Mouse (Mus musculus): ENCODE results near the gene Coro6. TPM values are rescaled to one million over a fixed set of nuclear protein-coding genes. Genes with fewer than 3 reads are reported as not detected.

The Coro6 gene
- total and polyA plus RNA-seq, 2 experiments from 2014 or later = 30.1 to 45.8 TPM

GRCm38 (mm10) chr11:77502481-77502880, 40.3 kb downstream of the Coro6 start:
- Histone ChIP-seq H3K4me2 (ENCODE audit: low read depth, low read length) (no peak overlapping the region), H3K36me3 (replicated peaks; ENCODE audit: control insufficient read depth, insufficient read depth, low read length) (peaks cover 75% of the 10 kb centered on the region), H3K9me3 (replicated peaks; ENCODE audit: control insufficient read depth, low read length) (no peaks in the 10 kb centered on the region), H3K4me3 (ENCODE audit: low read depth, low read length) (no peak overlapping the region), H3K9ac (replicated peaks; ENCODE audit: low read depth, low read length) (no peak overlapping the region), H3K4me1 (ENCODE audit: control insufficient read depth, insufficient read depth) (peaks cover 14% of the 10 kb centered on the region), H3K27me3 (ENCODE audit: control insufficient read depth, insufficient read depth, low read length) (no peaks in the 10 kb centered on the region), H3K27ac (ENCODE audit: low read depth) (no peak overlapping the region)
- DNase-seq (ENCODE audit: low spot score) (no peak), ATAC-seq (ENCODE audit: insufficient read depth, low read depth) (no peak)
- TF ChIP-seq EP300 (IDR thresholded peaks at IDR 0.05; ENCODE audit: low read depth) (no peak), CTCF (IDR thresholded peaks at IDR 0.05; ENCODE audit: low read depth) (no peak)
- WGBS = 67% methylated on average over 6 of the region's 6 CpGs

DNA sequence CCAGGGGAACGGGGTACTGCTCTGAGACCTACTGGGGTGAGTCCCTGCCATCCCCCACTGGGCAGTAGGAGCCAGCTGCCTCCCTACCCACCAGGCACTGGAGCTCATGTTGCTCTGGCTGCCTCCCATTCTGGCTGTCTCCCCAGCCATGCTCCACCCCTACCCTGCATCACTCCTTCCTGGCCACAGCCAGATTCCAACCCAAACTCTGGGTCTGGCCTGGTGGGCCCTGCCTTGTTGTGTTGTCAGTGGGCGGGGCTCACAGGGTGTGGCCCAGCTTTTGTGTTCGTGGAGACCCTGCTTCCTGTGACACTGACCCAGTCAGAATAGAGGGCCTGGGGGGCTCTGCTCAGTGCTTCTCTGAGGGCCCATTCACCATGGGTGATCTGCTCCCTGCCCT, 41.3 kb downstream of the Coro6 start:
- peaks cover 75% of the 10 kb centered on the region for H3K36me3 ChIP-seq (replicated peaks; ENCODE audit: control insufficient read depth, insufficient read depth, low read length)

GRCm38 (mm10) chr11:77504377-77504776, 42.2 kb downstream of the Coro6 start:
- WGBS = 94% methylated on average over 19 of the region's 19 CpGs

More for the DNA sequence above, 41.3 kb downstream of the Coro6 start:
- Histone ChIP-seq H3K4me2 (ENCODE audit: low read depth, low read length) (no peak overlapping the region), H3K27ac (ENCODE audit: low read depth) (no peak overlapping the region), H3K4me3 (ENCODE audit: low read depth, low read length) (no peak overlapping the region), H3K27me3 (ENCODE audit: control insufficient read depth, insufficient read depth, low read length) (no peaks in the 10 kb centered on the region), H3K9ac (replicated peaks; ENCODE audit: low read depth, low read length) (no peak overlapping the region), H3K9me3 (replicated peaks; ENCODE audit: control insufficient read depth, low read length) (no peaks in the 10 kb centered on the region), H3K4me1 (ENCODE audit: control insufficient read depth, insufficient read depth) (peaks cover 7% of the 10 kb centered on the region)
- ATAC-seq (ENCODE audit: insufficient read depth, low read depth) (0 out of 2 replicates have a peak, but pooled peaks have one; percentile 18), DNase-seq (ENCODE audit: low spot score) (no peak)
- TF ChIP-seq CTCF (IDR thresholded peaks at IDR 0.05; ENCODE audit: low read depth) (no peak), EP300 (IDR thresholded peaks at IDR 0.05; ENCODE audit: low read depth) (no peak)
- 59% methylated on average over 3 of the region's 3 CpGs for WGBS

GRCm38 (mm10) chr11:77505291-77505980, 43.2 kb downstream of the Coro6 start:
- Histone ChIP-seq H3K27ac (ENCODE audit: low read depth) (no peak overlapping the region), H3K4me1 (ENCODE audit: control insufficient read depth, insufficient read depth) (0 out of 2 replicates have a peak, but pooled peaks cover 8% of the 10 kb centered on the region), H3K4me3 (ENCODE audit: low read depth, low read length) (no peak overlapping the region), H3K27me3 (ENCODE audit: control insufficient read depth, insufficient read depth, low read length) (no peaks in the 10 kb centered on the region), H3K4me2 (ENCODE audit: low read depth, low read length) (no peak overlapping the region), H3K36me3 (replicated peaks; ENCODE audit: control insufficient read depth, insufficient read depth, low read length) (peaks cover 59% of the 10 kb centered on the region), H3K9me3 (replicated peaks; ENCODE audit: control insufficient read depth, low read length) (no peaks in the 10 kb centered on the region), H3K9ac (replicated peaks; ENCODE audit: low read depth, low read length) (no peak overlapping the region)
- TF ChIP-seq CTCF (IDR thresholded peaks at IDR 0.05; ENCODE audit: low read depth) (no peak), EP300 (IDR thresholded peaks at IDR 0.05; ENCODE audit: low read depth) (no peak)
- WGBS = 84% methylated on average over 22 of the region's 22 CpGs
- ATAC-seq (ENCODE audit: insufficient read depth, low read depth) (no peak), DNase-seq (ENCODE audit: low spot score) (no peak)

More at GRCm38 (mm10) chr11:77504377-77504776, 42.2 kb downstream of the Coro6 start:
- Histone ChIP-seq H3K4me2 (ENCODE audit: low read depth, low read length) (no peak overlapping the region), H3K4me3 (ENCODE audit: low read depth, low read length) (no peak overlapping the region), H3K27me3 (ENCODE audit: control insufficient read depth, insufficient read depth, low read length) (no peaks in the 10 kb centered on the region), H3K27ac (ENCODE audit: low read depth) (no peak overlapping the region), H3K4me1 (ENCODE audit: control insufficient read depth, insufficient read depth) (0 out of 2 replicates have a peak, but pooled peaks cover 8% of the 10 kb centered on the region), H3K9ac (replicated peaks; ENCODE audit: low read depth, low read length) (no peak overlapping the region), H3K9me3 (replicated peaks; ENCODE audit: control insufficient read depth, low read length) (no peaks in the 10 kb centered on the region), H3K36me3 (replicated peaks; ENCODE audit: control insufficient read depth, insufficient read depth, low read length) (peaks cover 70% of the 10 kb centered on the region)
- no peak for DNase-seq (ENCODE audit: low spot score)
- ATAC-seq (ENCODE audit: insufficient read depth, low read depth) = no peak
- TF ChIP-seq CTCF (IDR thresholded peaks at IDR 0.05; ENCODE audit: low read depth) (no peak), EP300 (IDR thresholded peaks at IDR 0.05; ENCODE audit: low read depth) (no peak)

- Histone ChIP-seq H3K9ac (replicated peaks; ENCODE audit: low read depth, low read length) (no peak overlapping the region), H3K4me1 (ENCODE audit: control insufficient read depth, insufficient read depth) (0 out of 2 replicates have a peak, but pooled peaks cover 8% of the 10 kb centered on the region), H3K27me3 (ENCODE audit: control insufficient read depth, insufficient read depth, low read length) (no peaks in the 10 kb centered on the region), H3K36me3 (replicated peaks; ENCODE audit: control insufficient read depth, insufficient read depth, low read length) (peaks cover 54% of the 10 kb centered on the region), H3K4me2 (ENCODE audit: low read depth, low read length) (no peak overlapping the region), H3K4me3 (ENCODE audit: low read depth, low read length) (no peak overlapping the region), H3K9me3 (replicated peaks; ENCODE audit: control insufficient read depth, low read length) (no peaks in the 10 kb centered on the region), H3K27ac (ENCODE audit: low read depth) (no peak overlapping the region)
- DNase-seq (ENCODE audit: low spot score) (no peak), ATAC-seq (ENCODE audit: insufficient read depth, low read depth) (no peak)
- WGBS = 80% methylated on average over 14 of the region's 14 CpGs
- TF ChIP-seq CTCF (IDR thresholded peaks at IDR 0.05; ENCODE audit: low read depth) = no peak
- TF ChIP-seq EP300 (IDR thresholded peaks at IDR 0.05; ENCODE audit: low read depth) = no peak
Measured at GRCm38 (mm10) chr11:77506273-77506672, 44.1 kb downstream of the Coro6 start.

Measured in heart, postnatal 0 days (tissue).